Mouse (Mus musculus): Measurements from ENCODE around the gene Tbc1d24. TPM values are rescaled to one million over a fixed set of nuclear protein-coding genes. Genes with fewer than 3 reads are reported as not detected.

Tbc1d24 gene
- 13.3 and 22.2 TPM in 2 replicates for total RNA-seq (2014; rRNA removed)
- 23.6 and 31.5 TPM in 2 replicates for polyA plus RNA-seq (2012; rRNA removed)

DNA sequence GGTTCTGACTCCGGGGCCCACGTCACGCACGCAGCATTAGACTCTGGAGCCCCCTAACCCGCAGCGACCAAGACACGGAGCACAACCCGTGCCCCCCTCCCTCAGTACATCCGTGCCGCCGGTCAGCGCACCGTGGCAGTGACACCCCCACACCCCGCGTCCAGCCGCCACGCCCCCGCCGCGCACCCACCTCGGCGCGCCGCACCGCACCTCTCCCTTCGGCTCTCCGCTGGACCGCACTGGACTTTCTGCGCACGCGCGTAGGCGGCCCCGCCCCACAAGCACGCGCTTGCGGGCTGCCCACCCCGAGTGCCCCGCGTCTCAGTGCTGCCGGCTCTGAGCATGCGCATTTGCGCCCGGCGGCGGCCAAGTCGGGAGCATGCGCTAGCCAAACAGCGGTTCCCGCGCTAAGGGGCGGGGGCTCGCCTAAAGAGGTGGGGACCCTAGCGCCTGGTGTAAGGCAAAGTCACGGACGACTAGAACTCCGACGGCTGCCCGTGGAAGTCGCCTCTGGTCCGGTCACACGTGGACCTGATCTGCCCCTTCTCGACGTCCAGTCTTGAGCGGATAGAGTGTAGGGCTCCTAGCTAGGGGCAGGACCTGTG, at the start of gene Tbc1d24:
Gene Tbc1d24, minus strand, starts transcription at position 279 of the 605 bp plus-strand sequence.
- H3K27ac ChIP-seq (replicated peaks; ENCODE audit: insufficient read depth, low read depth, low read length) = peak within 1 kb of the TSS; percentile 72
- under 1% methylated on average over 65 of the region's 65 CpGs for WGBS

DNA sequence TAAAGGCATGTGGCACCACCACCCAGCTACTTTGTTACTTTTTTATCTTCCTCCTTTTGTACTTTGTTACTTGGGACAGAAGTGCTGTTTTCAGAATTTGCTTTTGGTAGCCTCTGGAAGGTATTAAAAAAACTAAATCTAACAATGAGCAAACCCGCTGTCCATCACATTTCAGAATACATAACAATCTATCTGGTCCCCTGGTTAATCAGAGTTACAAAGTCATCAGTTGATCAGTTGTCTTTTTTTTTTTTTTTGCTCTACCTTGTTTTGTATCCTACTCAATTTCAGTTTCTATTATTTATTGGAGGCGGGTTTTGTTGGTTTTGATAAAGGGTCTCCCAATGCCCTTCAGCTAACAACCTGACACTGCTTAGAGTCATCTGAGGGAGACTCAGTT, 47.0 kb upstream of the Tbc1d24 start:
- DNase-seq (ENCODE audit: extremely low read depth, low read depth, low spot score) = no peak
- 100% methylated on average over 2 of the region's 2 CpGs for WGBS
- Histone ChIP-seq H3K36me3 (ENCODE audit: control insufficient read depth, insufficient read depth, low read length) (no peaks in the 10 kb centered on the region), H3K9ac (ENCODE audit: low read depth, low read length) (no peak overlapping the region), H3K27ac (replicated peaks; ENCODE audit: insufficient read depth, low read depth, low read length) (no peak overlapping the region), H3K4me3 (ENCODE audit: insufficient read depth, low read depth, low read length) (no peak overlapping the region), H3K4me1 (ENCODE audit: control insufficient read depth, insufficient read depth, low read length) (peaks cover 7% of the 10 kb centered on the region), H3K27me3 (ENCODE audit: control insufficient read depth, insufficient read depth, low read length) (no peaks in the 10 kb centered on the region), H3K79me2 (ENCODE audit: control insufficient read depth, insufficient read depth, low read length) (no peaks in the 10 kb centered on the region; the same call in 1 of the 2 replicates)
- no peak for TF ChIP-seq CTCF (IDR thresholded peaks at IDR 0.05; ENCODE audit: low read depth, low read length)
- TF ChIP-seq POLR2A (IDR thresholded peaks at IDR 0.05; ENCODE audit: extremely low read depth, insufficient read depth, low read length) = no peak

More for the DNA sequence above, at the start of gene Tbc1d24:
- peak within 1 kb of the TSS; percentile 95 for H3K9ac ChIP-seq (ENCODE audit: low read depth, low read length)
- DNase-seq (ENCODE audit: extremely low read depth, low read depth, low spot score) = peak; percentile 69
- TF ChIP-seq POLR2A (IDR thresholded peaks at IDR 0.05; ENCODE audit: extremely low read depth, insufficient read depth, low read length) (peak; percentile 51; the same call in 1 of the 2 replicates), CTCF (IDR thresholded peaks at IDR 0.05; ENCODE audit: low read depth, low read length) (no peak)
- H3K27me3 ChIP-seq (ENCODE audit: control insufficient read depth, insufficient read depth, low read length) = no peaks in the 10 kb centered on the region
- H3K79me2 ChIP-seq (ENCODE audit: control insufficient read depth, insufficient read depth, low read length) = peaks cover 19% of the 10 kb centered on the region; the same call in 1 of the 2 replicates
- peak within 1 kb of the TSS; percentile 82 for H3K4me3 ChIP-seq (ENCODE audit: insufficient read depth, low read depth, low read length)
- peaks cover 34% of the 10 kb centered on the region for H3K4me1 ChIP-seq (ENCODE audit: control insufficient read depth, insufficient read depth, low read length)
- H3K36me3 ChIP-seq (ENCODE audit: control insufficient read depth, insufficient read depth, low read length) = no peaks in the 10 kb centered on the region

DNA sequence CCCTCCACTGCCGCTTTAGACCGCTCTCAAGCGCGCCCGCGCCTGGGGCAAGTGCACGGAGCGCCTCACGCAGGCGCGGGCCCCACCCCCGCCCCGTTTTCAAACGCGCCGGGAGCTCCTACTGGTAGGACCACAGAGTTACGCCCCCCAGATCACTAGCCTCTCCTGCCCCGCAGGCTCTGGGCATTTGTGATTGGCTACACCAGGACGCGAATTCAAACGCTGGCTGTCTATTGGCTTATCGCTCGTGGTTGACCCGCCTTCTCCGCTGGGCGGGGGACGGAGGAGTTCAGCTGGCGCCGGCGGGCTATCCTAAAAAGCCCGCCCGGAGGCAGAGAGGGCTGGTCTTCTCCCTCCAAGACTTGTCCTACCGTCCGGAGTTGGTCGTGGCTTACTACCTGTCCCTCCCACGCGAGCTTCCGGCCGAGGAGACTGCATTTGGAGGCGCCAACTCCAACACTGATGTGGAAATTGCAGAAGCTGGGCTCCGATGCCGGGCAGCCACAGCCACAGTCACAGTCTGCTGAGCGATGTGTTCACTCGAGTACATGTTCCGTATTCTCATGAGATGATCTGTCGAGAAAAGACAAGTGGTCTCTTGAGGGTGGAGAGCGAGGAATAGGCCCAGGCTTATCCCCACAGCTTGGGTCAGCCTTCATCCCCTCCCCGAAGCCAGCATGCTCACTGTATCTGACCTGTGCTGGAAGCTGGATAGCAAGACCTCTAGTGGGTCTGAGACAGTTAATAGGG, 46.1 kb upstream of the Tbc1d24 start, which contains the start of gene Ccnf:
Gene Ccnf, minus strand, starts transcription at position 165 of the 750 bp plus-strand sequence.
- Histone ChIP-seq H3K27ac (replicated peaks; ENCODE audit: insufficient read depth, low read depth, low read length) (peak within 1 kb of the TSS; percentile 0; the same call in 1 of the 2 replicates), H3K36me3 (ENCODE audit: control insufficient read depth, insufficient read depth, low read length) (no peaks in the 10 kb centered on the region), H3K4me1 (ENCODE audit: control insufficient read depth, insufficient read depth, low read length) (peaks cover 9% of the 10 kb centered on the region), H3K9ac (ENCODE audit: low read depth, low read length) (peak within 1 kb of the TSS; percentile 72), H3K79me2 (ENCODE audit: control insufficient read depth, insufficient read depth, low read length) (no peaks in the 10 kb centered on the region; the same call in 1 of the 2 replicates), H3K4me3 (ENCODE audit: insufficient read depth, low read depth, low read length) (peak within 1 kb of the TSS; percentile 75), H3K27me3 (ENCODE audit: control insufficient read depth, insufficient read depth, low read length) (no peaks in the 10 kb centered on the region)
- under 1% methylated on average over 48 of the region's 48 CpGs for WGBS
- TF ChIP-seq CTCF (IDR thresholded peaks at IDR 0.05; ENCODE audit: low read depth, low read length) (no peak), POLR2A (IDR thresholded peaks at IDR 0.05; ENCODE audit: extremely low read depth, insufficient read depth, low read length) (peak; percentile 75; the same call in 1 of the 2 replicates)
- DNase-seq (ENCODE audit: extremely low read depth, low read depth, low spot score) = peak; percentile 96

DNA sequence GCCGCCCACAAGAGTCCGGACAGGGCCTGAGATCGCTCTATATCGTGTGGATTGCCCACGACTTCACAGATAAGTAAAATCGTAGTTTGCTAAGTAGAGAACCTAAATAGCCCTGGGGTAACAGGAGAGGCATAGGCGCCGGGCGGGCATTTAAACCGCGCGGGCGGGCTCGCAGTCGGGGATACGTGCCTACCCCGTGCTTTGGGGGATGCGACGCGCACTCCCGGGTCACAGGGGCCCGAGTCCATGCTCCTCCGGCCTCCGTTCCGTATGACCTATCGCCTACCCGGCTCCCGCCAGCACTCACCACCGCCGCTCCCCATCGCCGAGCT, 45.6 kb upstream of the Tbc1d24 start:
- H3K27ac ChIP-seq (replicated peaks; ENCODE audit: insufficient read depth, low read depth, low read length) = no peak overlapping the region
- under 1% methylated on average over 32 of the region's 32 CpGs for WGBS

DNA sequence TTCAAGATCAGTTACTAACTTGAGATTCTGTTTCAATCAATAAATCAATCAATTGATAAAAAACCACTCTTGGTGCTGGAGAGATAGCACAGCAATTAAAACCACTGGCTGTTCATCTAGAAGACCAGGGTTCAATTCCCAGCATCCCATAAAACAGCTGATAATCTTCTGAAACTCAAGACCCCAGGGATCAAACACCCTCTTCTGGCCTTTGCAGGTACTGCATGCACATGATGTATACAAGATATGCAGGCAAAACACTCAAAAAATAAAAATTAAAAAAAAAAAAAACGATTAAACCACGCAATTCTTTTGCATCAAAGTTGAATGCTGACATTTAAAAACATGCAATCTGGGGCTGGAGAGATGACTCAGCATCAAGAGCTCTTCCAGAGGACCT, 43.3 kb upstream of the Tbc1d24 start:
- WGBS = 95% methylated on average over 2 of the region's 2 CpGs
- TF ChIP-seq POLR2A (IDR thresholded peaks at IDR 0.05; ENCODE audit: extremely low read depth, insufficient read depth, low read length) = no peak
- TF ChIP-seq CTCF (IDR thresholded peaks at IDR 0.05; ENCODE audit: low read depth, low read length) = no peak
- Histone ChIP-seq H3K4me3 (ENCODE audit: insufficient read depth, low read depth, low read length) (no peak overlapping the region), H3K27ac (replicated peaks; ENCODE audit: insufficient read depth, low read depth, low read length) (no peak overlapping the region), H3K4me1 (ENCODE audit: control insufficient read depth, insufficient read depth, low read length) (peaks cover 9% of the 10 kb centered on the region), H3K27me3 (ENCODE audit: control insufficient read depth, insufficient read depth, low read length) (no peaks in the 10 kb centered on the region), H3K36me3 (ENCODE audit: control insufficient read depth, insufficient read depth, low read length) (peaks cover 3% of the 10 kb centered on the region; the same call in 1 of the 2 replicates), H3K9ac (ENCODE audit: low read depth, low read length) (no peak overlapping the region), H3K79me2 (ENCODE audit: control insufficient read depth, insufficient read depth, low read length) (no peaks in the 10 kb centered on the region; the same call in 1 of the 2 replicates)
- DNase-seq (ENCODE audit: extremely low read depth, low read depth, low spot score) = no peak

More for the DNA sequence above, 45.6 kb upstream of the Tbc1d24 start:
- Histone ChIP-seq H3K4me3 (ENCODE audit: insufficient read depth, low read depth, low read length) (peak overlapping the region; percentile 75), H3K4me1 (ENCODE audit: control insufficient read depth, insufficient read depth, low read length) (peaks cover 11% of the 10 kb centered on the region), H3K27me3 (ENCODE audit: control insufficient read depth, insufficient read depth, low read length) (no peaks in the 10 kb centered on the region), H3K79me2 (ENCODE audit: control insufficient read depth, insufficient read depth, low read length) (no peaks in the 10 kb centered on the region; the same call in 1 of the 2 replicates), H3K9ac (ENCODE audit: low read depth, low read length) (peak overlapping the region; percentile 72), H3K36me3 (ENCODE audit: control insufficient read depth, insufficient read depth, low read length) (no peaks in the 10 kb centered on the region)
- TF ChIP-seq POLR2A (IDR thresholded peaks at IDR 0.05; ENCODE audit: extremely low read depth, insufficient read depth, low read length) (no peak), CTCF (IDR thresholded peaks at IDR 0.05; ENCODE audit: low read depth, low read length) (no peak)
- no peak for DNase-seq (ENCODE audit: extremely low read depth, low read depth, low spot score)
